Mouse (Mus musculus) layer of hippocampus, adult 9-10 months (tissue): ENCODE results near the gene Nsmf.

Experiments
- DNase-seq: peaks from one replicate; pipeline ENCODE4 v3.0.0; 2022; ENCODE audit warnings: low spot score

The Nsmf gene

DNA sequence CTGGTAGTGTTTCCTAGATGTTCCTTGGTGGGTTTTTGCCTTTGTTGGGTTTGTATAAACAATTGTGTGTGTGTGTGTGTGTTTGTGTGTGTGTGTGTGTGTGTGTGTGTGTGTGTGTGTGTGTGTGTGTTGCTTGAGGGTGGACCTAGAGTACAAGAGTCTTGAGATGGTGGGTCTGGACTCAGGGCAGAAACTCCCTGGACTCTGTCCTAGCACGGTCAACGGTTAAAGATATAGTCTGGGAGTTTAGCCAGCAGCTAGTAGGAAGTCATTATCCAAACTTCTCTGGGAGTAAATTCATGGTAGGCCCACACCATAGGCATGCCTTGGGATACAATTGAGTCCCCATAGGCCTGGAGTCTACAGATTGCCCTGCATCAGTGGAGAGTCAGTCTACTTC, 33.7 kb downstream of the Nsmf start:
- no peak for DNase-seq

DNA sequence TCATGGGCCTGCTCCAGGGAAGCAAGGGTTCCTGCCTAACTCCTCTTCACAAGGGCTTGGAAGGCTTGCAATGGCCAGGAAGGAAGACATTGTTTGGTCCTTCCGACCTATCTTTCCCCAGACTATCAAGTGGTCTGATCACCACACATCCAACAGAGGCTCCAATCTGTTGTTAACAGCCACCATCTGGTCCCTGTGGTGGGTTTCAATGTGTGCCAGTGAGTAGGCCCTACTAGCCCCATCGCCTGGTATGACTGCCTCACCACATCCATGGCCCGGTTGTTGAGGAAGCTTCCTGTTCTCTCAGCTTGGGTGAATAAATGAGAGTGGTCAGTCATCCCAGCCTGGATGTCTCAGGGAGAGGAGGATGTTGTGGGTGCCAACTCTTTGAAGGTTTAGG, 34.5 kb downstream of the Nsmf start:
- DNase-seq, result no peak

DNA sequence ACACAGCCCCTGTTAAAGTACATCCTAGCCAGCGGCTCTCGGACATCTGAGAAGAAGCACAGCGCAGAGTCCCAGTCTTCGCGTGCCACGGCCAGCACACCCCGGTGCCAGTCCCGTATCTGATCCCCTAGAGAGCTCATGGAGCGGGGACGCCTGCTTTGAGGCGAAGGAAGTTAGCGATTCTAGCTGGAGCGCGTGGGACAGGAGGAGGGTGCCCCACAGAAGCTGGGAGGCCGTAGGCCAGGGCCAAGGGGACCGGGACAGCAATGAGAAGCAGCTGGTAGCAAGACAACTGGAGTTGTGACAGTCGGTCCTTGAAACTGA, 40.6 kb downstream of the Nsmf start:
- no peak for DNase-seq

DNA sequence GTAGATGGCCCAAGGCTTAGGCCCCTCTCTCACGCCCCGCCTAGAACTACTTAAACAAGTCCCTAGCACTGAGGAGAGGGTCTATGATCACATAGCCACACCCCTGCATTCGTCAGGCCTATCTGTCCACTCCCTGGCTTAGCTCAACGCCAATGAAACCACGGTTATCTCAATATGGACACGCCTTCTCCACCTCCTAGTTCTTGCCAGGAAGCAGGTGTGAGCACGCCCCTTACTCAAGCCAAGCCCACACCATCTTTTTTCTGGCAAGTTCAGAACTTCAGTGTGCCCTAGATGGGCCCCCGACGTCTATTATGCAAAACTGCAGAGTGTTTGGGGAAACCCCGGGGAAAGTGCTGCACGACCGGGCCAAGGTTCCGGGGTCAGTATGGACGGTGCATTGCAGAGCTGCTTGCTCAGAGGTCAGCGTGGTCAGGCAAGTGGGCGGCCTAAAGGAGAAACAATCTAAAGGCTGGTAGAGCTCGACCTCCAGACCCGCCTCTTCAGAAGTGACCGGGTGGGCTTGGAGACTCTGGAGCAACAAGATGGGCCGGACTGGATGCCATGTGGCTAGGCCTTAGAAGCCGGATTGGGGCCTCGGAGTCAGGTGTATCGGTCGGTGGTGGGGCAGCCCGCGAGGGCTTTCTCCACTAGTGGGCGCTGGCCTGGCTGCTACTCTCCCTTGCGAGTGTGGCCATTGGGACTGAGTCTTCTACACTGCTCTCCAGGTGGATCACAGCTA, 41.1 kb downstream of the Nsmf start, which contains the start of gene Noxa1:
Noxa1 (minus strand) TSS at position 41 of the 742 bp plus-strand sequence.
- DNase-seq, result no peak

DNA sequence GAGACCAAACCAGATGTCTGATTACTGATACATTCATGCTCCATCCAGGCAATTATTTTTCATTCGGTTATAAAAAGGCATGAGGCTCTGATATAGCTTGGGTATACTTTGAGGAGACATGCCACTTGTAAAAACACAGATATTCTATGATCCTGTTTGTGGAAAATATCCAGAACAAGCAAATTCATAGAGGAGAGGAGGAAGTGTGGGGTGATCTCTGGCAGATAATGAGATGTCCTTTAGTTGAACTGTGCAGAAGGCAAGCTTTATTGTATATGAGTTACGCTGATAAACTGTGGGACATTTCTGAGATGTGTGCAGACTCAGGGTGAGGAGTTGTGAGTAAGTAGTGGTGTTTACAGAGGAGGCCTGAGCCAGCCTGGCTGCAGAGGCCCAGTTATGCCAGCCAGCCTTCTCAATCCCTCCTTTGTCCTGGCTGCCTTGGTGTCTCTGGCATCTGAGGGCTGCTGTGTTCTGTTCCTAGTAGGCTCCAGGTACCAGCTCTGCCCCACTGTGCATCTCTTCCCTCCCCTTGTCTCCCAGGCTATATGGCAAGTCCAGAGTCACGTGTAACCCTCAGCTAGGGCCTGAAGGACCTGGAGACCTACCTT, 44.0 kb downstream of the Nsmf start:
- no peak for DNase-seq

DNA sequence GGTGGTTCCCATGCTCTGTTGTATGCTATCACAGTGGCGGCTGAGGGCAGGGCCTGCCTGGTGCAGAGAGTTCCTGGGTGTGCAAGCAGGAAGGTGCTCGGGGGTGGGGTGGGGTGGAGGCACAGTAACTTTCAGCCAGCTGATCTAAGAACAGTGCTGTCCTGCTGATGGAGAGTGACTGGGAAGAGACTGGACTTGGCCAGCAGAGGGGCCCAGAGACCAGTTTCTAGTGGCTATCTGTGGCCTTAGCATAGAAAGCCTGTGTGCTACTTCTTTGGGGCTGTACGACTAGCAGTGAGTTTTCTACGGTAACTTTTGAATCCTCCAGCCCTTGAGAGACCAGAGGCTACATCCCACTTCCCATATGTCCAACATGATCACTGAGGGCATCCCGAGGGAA, 44.8 kb downstream of the Nsmf start:
- DNase-seq, result no peak

DNA sequence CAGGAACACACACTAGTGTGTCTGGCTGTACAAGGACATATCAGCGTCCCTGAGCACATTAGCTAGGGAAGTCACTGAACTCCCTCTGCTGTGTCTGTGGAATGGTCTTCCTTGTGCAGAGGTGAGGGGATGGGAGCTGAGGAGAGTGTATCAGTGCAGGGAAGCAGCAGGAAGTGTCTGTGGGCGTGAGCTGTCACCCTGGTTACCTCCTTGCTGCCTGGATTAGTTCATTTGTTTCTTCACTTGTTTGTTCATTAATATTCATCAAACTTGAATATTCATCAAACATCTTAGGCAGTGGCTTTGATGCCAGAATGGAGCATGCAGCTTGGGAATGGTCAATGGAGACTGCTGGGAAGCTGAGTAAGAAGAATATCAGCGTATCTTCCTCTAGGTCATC, 45.5 kb downstream of the Nsmf start:
- DNase-seq, result no peak

DNA sequence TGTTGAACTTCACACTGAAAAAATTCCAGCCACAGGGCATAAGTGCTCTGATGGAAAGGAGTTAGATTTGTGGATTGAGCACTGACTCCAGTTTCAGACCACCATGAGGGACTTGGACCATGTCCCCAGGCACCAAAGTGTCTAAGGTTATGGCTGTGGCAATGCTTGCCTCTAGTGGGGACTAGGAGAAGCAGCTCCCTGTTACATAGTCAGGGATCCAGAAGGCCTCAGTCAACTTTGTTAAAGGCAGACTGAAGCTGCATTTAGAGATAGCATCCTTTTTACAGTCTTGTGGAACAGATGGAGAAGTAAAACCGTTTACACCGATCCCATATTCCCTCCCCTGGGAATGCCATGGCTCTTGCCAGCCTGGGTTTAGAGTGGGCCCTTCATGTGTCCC, 50.0 kb downstream of the Nsmf start:
- DNase-seq, result no peak

DNA sequence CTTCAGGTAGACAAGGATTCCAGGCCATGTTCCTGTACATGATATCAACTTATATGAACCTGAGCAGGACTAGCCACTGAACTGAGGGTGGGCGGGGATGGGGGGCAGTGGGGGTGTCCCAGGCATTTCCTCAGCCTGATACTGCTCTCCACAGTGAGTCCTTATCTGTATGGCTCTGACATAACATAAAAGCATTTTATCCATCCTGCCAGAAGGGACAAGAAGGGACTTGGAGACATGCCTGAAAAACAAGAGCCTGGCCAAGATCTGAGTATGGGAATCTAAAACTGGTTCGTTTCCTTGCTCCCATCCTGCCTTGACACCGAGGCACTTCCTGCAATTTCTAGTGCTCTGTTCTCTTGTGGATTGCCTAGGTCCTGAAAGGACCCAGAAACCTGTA, 51.9 kb downstream of the Nsmf start:
- DNase-seq, result no peak

DNA sequence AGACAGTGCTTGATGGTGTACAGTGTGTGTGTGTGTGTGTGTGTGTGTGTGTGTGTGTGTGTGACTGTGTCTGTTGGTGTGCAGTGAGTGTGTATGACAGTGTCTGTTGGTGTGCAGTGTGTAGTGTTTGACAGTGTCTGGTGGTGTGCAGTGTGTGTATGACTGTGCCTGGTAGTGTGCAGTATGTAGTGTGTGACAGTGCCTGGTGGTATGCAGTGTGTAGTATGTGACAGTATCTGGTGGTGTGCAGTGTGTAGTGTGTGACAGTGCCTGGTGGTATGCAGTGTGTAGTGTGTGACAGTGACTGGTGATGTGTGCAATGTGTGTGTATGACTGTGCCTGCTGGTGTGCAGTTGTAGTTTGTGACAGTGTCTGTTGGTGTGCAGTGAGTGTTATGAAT, 55.3 kb downstream of the Nsmf start:
- DNase-seq, result no peak

DNA sequence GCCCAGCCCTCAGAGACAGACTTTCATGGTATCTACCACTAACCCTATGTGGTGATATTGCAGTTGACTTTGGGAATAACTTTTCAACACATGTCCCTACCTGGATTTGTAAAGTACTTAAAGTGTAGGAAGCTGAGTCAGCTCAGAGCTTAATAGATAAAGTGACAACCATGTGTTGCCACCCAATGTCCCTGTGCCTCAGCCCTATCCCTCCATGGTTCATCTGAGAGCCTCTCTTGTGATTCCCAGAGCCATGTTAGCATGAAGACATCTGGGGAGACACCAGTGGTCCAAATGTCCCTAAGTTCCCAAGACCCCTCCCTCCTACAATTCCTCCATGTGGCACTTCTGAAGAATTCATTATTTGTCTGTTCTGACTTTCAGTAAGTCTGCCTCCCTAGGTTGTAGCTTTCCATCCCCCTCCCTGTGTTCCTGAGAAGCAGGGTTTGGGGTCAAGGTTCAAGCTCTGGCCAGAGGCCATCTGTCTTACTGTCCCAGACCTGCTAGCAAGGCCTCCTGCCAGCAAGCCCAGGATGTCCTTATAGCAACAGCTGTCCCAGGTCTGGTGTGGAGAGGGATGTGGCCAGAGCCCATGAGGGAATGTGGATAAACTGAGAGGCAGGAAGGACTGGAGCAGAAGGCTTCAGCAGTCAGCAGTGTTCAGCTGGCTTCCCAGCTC, 56.5 kb downstream of the Nsmf start:
- no peak for DNase-seq

DNA sequence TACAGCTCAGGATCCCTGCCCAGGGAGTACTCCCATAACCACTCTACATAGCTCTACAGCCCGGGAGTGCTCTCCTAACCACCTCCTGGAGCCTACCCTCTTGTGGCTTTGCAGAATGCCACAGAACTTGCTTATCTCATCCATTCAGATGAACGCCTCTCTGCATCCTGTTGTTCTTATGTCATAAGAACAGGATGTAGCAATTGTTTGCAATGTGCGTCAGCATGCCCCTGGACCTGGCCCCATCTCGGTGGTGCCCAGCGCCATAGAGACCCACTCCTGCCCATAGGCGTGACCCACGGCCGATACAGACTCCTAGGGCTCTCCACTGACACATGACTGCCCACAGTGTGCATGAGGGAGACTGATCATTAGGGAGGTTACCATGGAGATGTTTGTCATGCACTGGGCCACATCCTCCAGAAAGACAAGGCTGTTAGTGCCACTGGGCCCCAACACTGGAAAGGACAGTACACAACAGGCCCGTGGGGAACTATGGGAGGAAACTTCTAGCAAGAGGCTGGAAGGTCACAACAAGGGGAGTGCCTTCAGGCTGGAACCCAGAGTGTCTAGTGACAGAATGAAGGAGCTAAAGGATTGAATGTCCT, 57.1 kb downstream of the Nsmf start:
- no peak for DNase-seq
